Mouse (Mus musculus) E14TG2a.4 (cell line): ENCODE results near the gene Zcchc3.
A peak's percentile ranks its signal among the peaks of the same experiment; 100 is the strongest.

Experiments
- H3K27me3 ChIP-seq: 2 replicates; pipeline ENCODE4 v1.6.1; 2014; ENCODE audit warnings: low read length, control low read depth; ENCODE audit not compliant: insufficient read depth
- H3K36me3 ChIP-seq: 2 replicates; pipeline ENCODE4 v1.6.1; 2014; ENCODE audit warnings: low read length, control low read depth; ENCODE audit not compliant: insufficient read depth
- H3K4me1 ChIP-seq: replicated peaks from 2 replicates; pipeline ENCODE4 v1.6.1; 2014; ENCODE audit warnings: low read depth, low read length, control low read depth
- H3K4me3 ChIP-seq: replicated peaks from 2 replicates; pipeline ENCODE4 v1.5.1; 2014; ENCODE audit warnings: mild to moderate bottlenecking, low read length
- H3K9me3 ChIP-seq: 2 replicates; pipeline ENCODE4 v1.6.1; 2014; ENCODE audit warnings: low read length, control low read depth
- CTCF ChIP-seq: conservative IDR thresholded peaks from 2 replicates; pipeline ENCODE4 v1.5.1; 2014; ENCODE audit warnings: low read length
- NANOG ChIP-seq: IDR thresholded peaks from 2 replicates; pipeline ENCODE4 v1.6.1; 2014; ENCODE audit warnings: borderline replicate concordance, low read length, mixed read lengths
- POU5F1 ChIP-seq: IDR thresholded peaks from 2 replicates; pipeline ENCODE4 v1.6.1; 2014; ENCODE audit warnings: low read length, borderline replicate concordance

Zcchc3 gene

GRCm38 (mm10) chr2:152414591-152415165 lies at the start of gene Zcchc3:
TSS of gene Zcchc3 (minus strand) at chr2:152415027.
- TF ChIP-seq NANOG (no peak), POU5F1 (no peak), CTCF (no peak)
- peaks cover 40% of the 10 kb centered on the region for H3K4me1 ChIP-seq
- H3K27me3 ChIP-seq = no peaks in the 10 kb centered on the region
- peaks cover 24% of the 10 kb centered on the region for H3K9me3 ChIP-seq
- H3K36me3 ChIP-seq = peaks cover 13% of the 10 kb centered on the region
- peak within 1 kb of the TSS; percentile 92 for H3K4me3 ChIP-seq

DNA sequence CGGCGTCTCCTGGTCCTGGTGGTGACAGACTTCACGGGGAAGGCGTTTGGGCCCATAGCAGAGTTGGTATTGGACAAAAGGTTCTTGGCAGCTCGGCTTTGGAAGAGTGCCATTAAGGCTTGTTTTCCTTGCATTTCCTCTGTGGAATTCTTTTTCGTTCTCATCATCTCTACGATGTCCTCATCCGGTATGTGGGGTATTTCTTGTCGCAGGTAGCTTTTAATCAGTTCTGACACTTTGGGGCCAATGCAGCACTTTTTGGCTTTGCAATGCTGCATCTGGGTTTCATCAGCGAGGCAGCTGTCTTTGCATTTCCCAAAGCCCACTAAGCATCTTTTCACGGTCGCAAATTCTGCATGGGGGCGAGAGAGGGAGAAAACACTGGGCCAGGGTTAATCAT lies 44.4 kb upstream of the Zcchc3 start:
- H3K36me3 ChIP-seq = no peaks in the 10 kb centered on the region
- H3K4me1 ChIP-seq = no peaks in the 10 kb centered on the region
- H3K27me3 ChIP-seq = peaks cover 23% of the 10 kb centered on the region
- H3K4me3 ChIP-seq = no peak overlapping the region
- H3K9me3 ChIP-seq = no peaks in the 10 kb centered on the region
- TF ChIP-seq POU5F1 (no peak), NANOG (no peak), CTCF (no peak)

GRCm38 (mm10) chr2:152452101-152452781 lies 37.4 kb upstream of the Zcchc3 start:
- no peak for TF ChIP-seq CTCF
- no peak for TF ChIP-seq NANOG
- no peak for TF ChIP-seq POU5F1
- Histone ChIP-seq H3K27me3 (peaks cover 12% of the 10 kb centered on the region; the same call in 1 of the 2 replicates), H3K9me3 (no peaks in the 10 kb centered on the region), H3K4me1 (peaks cover 10% of the 10 kb centered on the region), H3K4me3 (no peak overlapping the region), H3K36me3 (no peaks in the 10 kb centered on the region)

- peaks cover 18% of the 10 kb centered on the region for H3K27me3 ChIP-seq
- peaks cover 10% of the 10 kb centered on the region for H3K4me1 ChIP-seq
- no peaks in the 10 kb centered on the region for H3K9me3 ChIP-seq
- H3K4me3 ChIP-seq = no peak overlapping the region
- TF ChIP-seq CTCF = peak; percentile 66
- no peak for TF ChIP-seq POU5F1
- no peak for TF ChIP-seq NANOG
- H3K36me3 ChIP-seq = no peaks in the 10 kb centered on the region
Observed at GRCm38 (mm10) chr2:152450241-152450640, 35.4 kb upstream of the Zcchc3 start.

GRCm38 (mm10) chr2:152447461-152447860 lies 32.6 kb upstream of the Zcchc3 start:
- peaks cover 10% of the 10 kb centered on the region for H3K4me1 ChIP-seq
- H3K9me3 ChIP-seq = no peaks in the 10 kb centered on the region
- H3K4me3 ChIP-seq = no peak overlapping the region
- H3K27me3 ChIP-seq = peaks cover 26% of the 10 kb centered on the region
- H3K36me3 ChIP-seq = no peaks in the 10 kb centered on the region
- TF ChIP-seq POU5F1 = no peak
- TF ChIP-seq CTCF = no peak
- no peak for TF ChIP-seq NANOG

DNA sequence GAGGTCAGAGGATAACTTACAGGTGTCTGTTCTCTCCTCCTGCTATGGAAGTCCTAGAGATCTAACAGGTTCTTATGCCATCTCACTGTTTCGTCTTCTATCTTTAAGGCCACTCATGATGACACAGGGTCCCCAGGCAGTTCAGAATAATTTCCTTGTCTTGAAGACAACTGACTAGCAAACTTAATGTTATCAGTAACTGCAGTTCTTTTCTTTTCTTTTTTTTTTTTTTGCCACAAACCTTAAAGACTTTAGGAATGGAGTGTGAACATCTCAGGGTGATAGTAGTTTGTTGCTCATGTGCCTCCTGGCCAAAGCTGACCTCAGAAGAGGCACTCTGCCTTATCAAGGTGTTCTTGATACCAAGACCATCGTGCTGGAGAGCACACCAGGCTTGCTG lies 31.8 kb upstream of the Zcchc3 start:
- H3K4me3 ChIP-seq = no peak overlapping the region
- peaks cover 10% of the 10 kb centered on the region for H3K4me1 ChIP-seq
- H3K27me3 ChIP-seq = peaks cover 22% of the 10 kb centered on the region
- no peaks in the 10 kb centered on the region for H3K9me3 ChIP-seq
- H3K36me3 ChIP-seq = no peaks in the 10 kb centered on the region
- TF ChIP-seq CTCF = no peak
- TF ChIP-seq NANOG = no peak
- no peak for TF ChIP-seq POU5F1

DNA sequence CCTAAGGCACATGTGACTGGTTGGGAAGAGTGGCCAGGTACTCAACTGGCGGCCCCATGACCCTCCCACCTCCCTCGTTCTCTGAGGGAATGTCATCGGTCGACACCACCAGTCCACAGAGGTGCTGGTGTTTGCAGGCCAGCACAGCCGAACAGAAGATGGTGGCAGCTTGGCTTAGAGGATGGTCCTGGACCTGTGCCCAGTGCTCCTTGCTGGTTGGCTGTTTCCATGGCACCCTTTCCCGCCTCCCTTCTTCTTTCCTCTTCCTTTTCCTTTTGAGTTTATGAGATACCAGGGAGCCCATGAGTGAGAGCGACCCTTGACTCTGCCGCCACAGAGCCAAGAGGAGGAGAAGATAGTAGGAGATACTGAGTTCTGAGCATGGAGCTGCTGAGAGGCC lies 28.5 kb upstream of the Zcchc3 start:
- Histone ChIP-seq H3K4me3 (no peak overlapping the region), H3K9me3 (peaks cover 4% of the 10 kb centered on the region; the same call in 1 of the 2 replicates), H3K4me1 (peaks cover under 1% of the 10 kb centered on the region; the same call in 1 of the 2 replicates), H3K36me3 (no peaks in the 10 kb centered on the region), H3K27me3 (peaks cover 31% of the 10 kb centered on the region)
- TF ChIP-seq CTCF = no peak
- no peak for TF ChIP-seq POU5F1
- no peak for TF ChIP-seq NANOG

DNA sequence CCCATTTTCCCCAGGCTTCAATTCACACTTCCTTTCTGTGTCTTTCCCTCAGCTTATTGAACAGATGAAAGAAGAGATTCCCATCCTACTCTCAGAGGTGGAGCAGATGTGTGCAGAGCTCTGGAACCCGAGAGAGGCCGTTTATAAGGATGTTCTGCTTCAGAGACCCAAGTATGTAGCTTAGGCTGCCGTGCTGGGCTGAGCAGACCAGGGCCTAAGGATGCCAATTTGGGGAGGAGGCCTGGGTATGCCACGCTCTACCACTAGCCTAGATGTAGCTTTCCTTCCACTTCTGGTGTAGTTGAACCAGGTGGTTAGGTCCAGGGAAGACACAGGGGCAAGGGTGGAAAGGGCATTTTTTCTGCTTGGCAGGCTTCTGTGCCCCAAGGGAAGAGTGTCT lies 27.5 kb upstream of the Zcchc3 start:
- TF ChIP-seq NANOG = no peak
- TF ChIP-seq CTCF = no peak
- no peak for TF ChIP-seq POU5F1
- no peaks in the 10 kb centered on the region for H3K36me3 ChIP-seq
- peaks cover 4% of the 10 kb centered on the region; the same call in 1 of the 2 replicates for H3K9me3 ChIP-seq
- H3K4me1 ChIP-seq = peaks cover 1% of the 10 kb centered on the region
- no peak overlapping the region for H3K4me3 ChIP-seq
- H3K27me3 ChIP-seq = peaks cover 28% of the 10 kb centered on the region

DNA sequence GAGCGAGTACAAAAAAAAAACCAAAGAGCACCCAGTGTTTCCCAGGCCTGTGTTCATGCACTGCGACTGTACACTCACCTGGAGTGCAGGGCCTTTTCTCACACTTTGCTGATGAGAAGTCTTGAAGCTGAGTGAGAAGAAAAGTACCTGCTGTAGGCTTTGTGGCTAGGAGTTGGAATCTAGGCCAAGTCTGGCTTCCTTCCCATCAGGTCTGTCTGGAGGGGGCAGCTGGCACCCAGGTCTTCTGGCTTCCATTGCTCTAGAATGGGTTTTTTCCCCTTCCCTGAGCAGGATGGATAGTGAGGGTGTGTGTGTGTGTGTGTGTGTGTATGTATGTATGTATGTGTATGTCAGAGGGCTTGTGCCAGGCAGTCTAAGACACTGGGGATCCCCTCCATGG lies 25.0 kb upstream of the Zcchc3 start:
- peaks cover 6% of the 10 kb centered on the region for H3K4me1 ChIP-seq
- peaks cover 27% of the 10 kb centered on the region for H3K27me3 ChIP-seq
- H3K36me3 ChIP-seq = no peaks in the 10 kb centered on the region
- TF ChIP-seq POU5F1 (no peak), NANOG (no peak), CTCF (no peak)
- H3K9me3 ChIP-seq = peaks cover 4% of the 10 kb centered on the region; the same call in 1 of the 2 replicates
- no peak overlapping the region for H3K4me3 ChIP-seq
